9 mouse cellular contexts compared by ENCODE assay signal in genomic region chr1:183315783-183316182, GRCm38 (mm10). TPM values are rescaled to one million over a fixed set of nuclear protein-coding genes. Genes with fewer than 3 reads are reported as not detected.
DNase-seq lines count a peak whose midpoint lies in the region; TF ChIP-seq lines count a peak whose summit lies in the region.
"Had no signal": no experiment of that assay in that cellular context is flagged by ENCODE, and none has a peak within 500 bp of the region (broad histone marks: within the 10 kb centered on the region; RNA-seq: fewer than 3 reads in every experiment).

No protein-coding gene starts in this region.

- no peaks in the 10 kb centered on the region for H3K4me1 ChIP-seq in lung, adult 2 months (ENCODE audit: control insufficient read depth, insufficient read depth, low read length)

- TF ChIP-seq CTCF in lung, adult 2 months (IDR thresholded peaks at IDR 0.05; ENCODE audit: insufficient read depth, low read length) = no peak

- TF ChIP-seq POLR2A in lung, adult 2 months (IDR thresholded peaks at IDR 0.05; ENCODE audit: borderline replicate concordance, extremely low read depth, low read depth, low read length) = no peak

- peak; percentile 53 for DNase-seq in heart, adult 11 months
- DNase-seq in heart, adult 18-20 months = no peak
- peak; percentile 7 for DNase-seq in lung, postnatal 10 days
- DNase-seq in lung, adult 2 months = no peak
- DNase-seq in MEL-GATA-1-ER (ENCODE audit: extremely low read depth, low read depth) = peak; percentile 11
- peak; percentile 25 for DNase-seq in naive thymus-derived CD4-positive, alpha-beta T cell, adult 2 months (ENCODE audit: low read depth)
- DNase-seq in spleen, postnatal 14 days (ENCODE audit: low spot score in 2 of 2) = no peak
- no peak for DNase-seq in left cerebral cortex, adult 18-20 months (ENCODE audit: low spot score in 2 of 2)

- WGBS in lung, adult 2 months = 72% methylated on average over 2 of the region's 2 CpGs

- no peak overlapping the region for H3K4me3 ChIP-seq in lung, adult 2 months (replicated peaks; ENCODE audit: extremely low read depth, low read depth, low read length)
- H3K4me3 ChIP-seq: erythroblast, embryonic 14.5 days had no signal

RNA-seq across cellular contexts. Expression of gene Brox, which starts 18.7 kb away (rescaled TPM):
- total RNA-seq in heart, adult 18-20 months (2021) = 10 to 100 TPM; 29.4 to 31.9 TPM
- polyA plus RNA-seq in lung, adult 2 months (2012; rRNA removed) = 14.9 and 19.3 TPM in 2 replicates
- total RNA-seq in left cerebral cortex, adult 18-20 months (2021) = 10 to 100 TPM; 52.5 to 53.6 TPM

RNA-seq across cellular contexts. Expression of gene Aida, which starts 19.4 kb away (rescaled TPM):
- 10 to 100 TPM; 28.4 to 29.0 TPM for total RNA-seq in heart, adult 18-20 months (2021)
- polyA plus RNA-seq in lung, adult 2 months (2012; rRNA removed) = 14.7 and 24.7 TPM in 2 replicates
- 10 to 100 TPM; 52.3 to 59.1 TPM for total RNA-seq in left cerebral cortex, adult 18-20 months (2021)

RNA-seq across cellular contexts. Expression of gene Mia3, which starts 53.6 kb away (rescaled TPM):
- total RNA-seq in heart, adult 18-20 months (2021) = 100 to 1,000 TPM; 111 to 137 TPM
- 45.6 and 57.0 TPM in 2 replicates for polyA plus RNA-seq in lung, adult 2 months (2012; rRNA removed)
- total RNA-seq in left cerebral cortex, adult 18-20 months (2021) = 100 to 1,000 TPM; 240 to 241 TPM

Comparison
In these comparisons a context has a peak if more than half of its experiments do, and no peak if none do; other contexts are left out.
1. DNase-seq: peak in heart, adult 11 months (single experiment), lung, postnatal 10 days (single experiment), MEL-GATA-1-ER (single experiment) and naive thymus-derived CD4-positive, alpha-beta T cell, adult 2 months (single experiment); none in heart, adult 18-20 months (0 of 2), lung, adult 2 months (single experiment), spleen, postnatal 14 days (0 of 2) and left cerebral cortex, adult 18-20 months (0 of 2).